In genomic region chr15:78962885-78963284, GRCm38 (mm10) we compare ENCODE assay signal across 8 mouse cellular contexts. TPM values are rescaled to one million over a fixed set of nuclear protein-coding genes. Genes with fewer than 3 reads are reported as not detected.
DNase-seq lines count a peak whose midpoint lies in the region; ATAC-seq lines count a peak whose summit lies in the region.

No protein-coding gene starts in this region.

- peak overlapping the region; percentile 57; the same call in 1 of the 2 replicates for H3K27ac ChIP-seq in embryonic facial prominence, embryonic 10.5 days (replicated peaks)
- 0 out of 2 replicates have a peak overlapping the region, but pooled peaks have one; percentile 2 for H3K27ac ChIP-seq in heart, embryonic 10.5 days
- no peak overlapping the region for H3K27ac ChIP-seq in kidney, embryonic 14.5 days (ENCODE audit: low read depth, low read length)

- no peaks in the 10 kb centered on the region for H3K27me3 ChIP-seq in embryonic facial prominence, embryonic 10.5 days (replicated peaks; ENCODE audit: low read depth, poor library complexity, severe bottlenecking)
- peaks cover 10% of the 10 kb centered on the region for H3K27me3 ChIP-seq in heart, embryonic 10.5 days (ENCODE audit: insufficient read depth, poor library complexity, severe bottlenecking)
- H3K27me3 ChIP-seq in kidney, embryonic 14.5 days (ENCODE audit: control insufficient read depth, insufficient read depth, low read length) = no peaks in the 10 kb centered on the region

- ATAC-seq in kidney, embryonic 14.5 days (ENCODE audit: low FRiP score, low TSS enrichment) = peak; percentile 61

- H3K9ac ChIP-seq in kidney, embryonic 14.5 days (ENCODE audit: low read depth, low read length) = no peak overlapping the region

- WGBS in embryonic facial prominence, embryonic 10.5 days = 37% methylated on average over 2 of the region's 2 CpGs
- WGBS in heart, embryonic 10.5 days = 31% methylated on average over 2 of the region's 2 CpGs
- 33% methylated on average over 2 of the region's 2 CpGs for WGBS in kidney, embryonic 14.5 days

- peaks cover 9% of the 10 kb centered on the region for H3K4me1 ChIP-seq in embryonic facial prominence, embryonic 10.5 days
- peaks cover 5% of the 10 kb centered on the region; the same call in 1 of the 2 replicates for H3K4me1 ChIP-seq in heart, embryonic 10.5 days
- no peaks in the 10 kb centered on the region for H3K4me1 ChIP-seq in kidney, embryonic 14.5 days (ENCODE audit: control insufficient read depth, insufficient read depth, low read length)

- H3K9me3 ChIP-seq in embryonic facial prominence, embryonic 10.5 days = no peaks in the 10 kb centered on the region
- no peaks in the 10 kb centered on the region for H3K9me3 ChIP-seq in heart, embryonic 10.5 days
- no peaks in the 10 kb centered on the region for H3K9me3 ChIP-seq in kidney, embryonic 14.5 days (ENCODE audit: control insufficient read depth, low read length)

- peak; percentile 68 to 69 for DNase-seq in layer of hippocampus, postnatal 10 days (ENCODE audit: low spot score in 2 of 2)
- DNase-seq in layer of hippocampus, adult 18-20 months (ENCODE audit: low spot score in 2 of 2) = no peak
- peak; percentile 81 for DNase-seq in adrenal gland, postnatal 10 days
- DNase-seq in embryonic facial prominence, embryonic 10.5 days (ENCODE audit: low spot score) = peak; percentile 69
- no peak for DNase-seq in heart, embryonic 10.5 days (ENCODE audit: low spot score)
- DNase-seq in lung, postnatal 10 days = peak; percentile 91
- peak; percentile 67 for DNase-seq in right cerebral cortex, postnatal 10 days (ENCODE audit: low spot score in 2 of 2)

- peaks cover 95% of the 10 kb centered on the region for H3K36me3 ChIP-seq in embryonic facial prominence, embryonic 10.5 days (replicated peaks)
- peaks cover 23% of the 10 kb centered on the region for H3K36me3 ChIP-seq in heart, embryonic 10.5 days
- H3K36me3 ChIP-seq in kidney, embryonic 14.5 days (ENCODE audit: control insufficient read depth, insufficient read depth, low read length) = peaks cover 10% of the 10 kb centered on the region; the same call in 1 of the 2 replicates

- H3K4me2 ChIP-seq in kidney, embryonic 14.5 days (replicated peaks; ENCODE audit: low read depth, low read length) = no peak overlapping the region

- H3K4me3 ChIP-seq in embryonic facial prominence, embryonic 10.5 days = no peak overlapping the region
- no peak overlapping the region for H3K4me3 ChIP-seq in heart, embryonic 10.5 days
- H3K4me3 ChIP-seq in kidney, embryonic 14.5 days (ENCODE audit: low read length) = no peak overlapping the region

RNA-seq across cellular contexts. Expression of gene Triobp, which starts 15.4 kb away (rescaled TPM):
- 10 to 100 TPM; 26.4 to 28.9 TPM for total RNA-seq in layer of hippocampus, postnatal 10 days (2021)
- total RNA-seq in layer of hippocampus, adult 18-20 months (2021) = 1 to 10 TPM; 9.0 to 9.2 TPM
- 10 to 100 TPM; 87.8 to 88.2 TPM for total RNA-seq in adrenal gland, postnatal 10 days (2021)
- polyA plus RNA-seq in embryonic facial prominence, embryonic 10.5 days (2016; fragmentation: Nextera tagmentation; extraction: Ambion mirVana) = 46.7 and 49.4 TPM in 2 replicates
- polyA plus RNA-seq in heart, embryonic 10.5 days (2016; fragmentation: Nextera tagmentation; extraction: Ambion mirVana) = 63.6 and 68.2 TPM in 2 replicates
- 50.6 and 54.9 TPM in 2 replicates for polyA plus RNA-seq in kidney, embryonic 14.5 days (2014; fragmentation: Nextera tagmentation; extraction: Ambion mirVana)

RNA-seq across cellular contexts. Expression of gene Nol12, which starts 28.2 kb away (rescaled TPM):
- 10 to 100 TPM; 43.0 to 43.2 TPM for total RNA-seq in layer of hippocampus, postnatal 10 days (2021)
- total RNA-seq in layer of hippocampus, adult 18-20 months (2021) = 10 to 100 TPM; 36.2 to 37.5 TPM
- 10 to 100 TPM; 34.4 to 35.2 TPM for total RNA-seq in adrenal gland, postnatal 10 days (2021)
- 69.2 and 71.5 TPM in 2 replicates for polyA plus RNA-seq in embryonic facial prominence, embryonic 10.5 days (2016; fragmentation: Nextera tagmentation; extraction: Ambion mirVana)
- 45.8 and 70.0 TPM in 2 replicates for polyA plus RNA-seq in heart, embryonic 10.5 days (2016; fragmentation: Nextera tagmentation; extraction: Ambion mirVana)
- polyA plus RNA-seq in kidney, embryonic 14.5 days (2014; fragmentation: Nextera tagmentation; extraction: Ambion mirVana) = 55.8 and 64.6 TPM in 2 replicates

RNA-seq across cellular contexts. Expression of gene Lgals1, which starts 36.4 kb away (rescaled TPM):
- total RNA-seq in layer of hippocampus, postnatal 10 days (2021) = 10 to 100 TPM; 31.2 to 37.7 TPM
- 10 to 100 TPM; 23.8 to 27.0 TPM for total RNA-seq in layer of hippocampus, adult 18-20 months (2021)
- 100 to 1,000 TPM; 601 to 606 TPM for total RNA-seq in adrenal gland, postnatal 10 days (2021)
- polyA plus RNA-seq in embryonic facial prominence, embryonic 10.5 days (2016; fragmentation: Nextera tagmentation; extraction: Ambion mirVana) = 241 and 316 TPM in 2 replicates
- 427 and 466 TPM in 2 replicates for polyA plus RNA-seq in heart, embryonic 10.5 days (2016; fragmentation: Nextera tagmentation; extraction: Ambion mirVana)
- 584 and 814 TPM in 2 replicates for polyA plus RNA-seq in kidney, embryonic 14.5 days (2014; fragmentation: Nextera tagmentation; extraction: Ambion mirVana)

RNA-seq across cellular contexts. Expression of gene Pdxp, which starts 49.2 kb away (rescaled TPM):
- total RNA-seq in layer of hippocampus, postnatal 10 days (2021) = 100 to 1,000 TPM; 135 to 139 TPM
- total RNA-seq in layer of hippocampus, adult 18-20 months (2021) = 100 to 1,000 TPM; 170 to 178 TPM
- 1 to 10 TPM; 5.2 to 6.1 TPM for total RNA-seq in adrenal gland, postnatal 10 days (2021)
- 32.6 and 36.5 TPM in 2 replicates for polyA plus RNA-seq in embryonic facial prominence, embryonic 10.5 days (2016; fragmentation: Nextera tagmentation; extraction: Ambion mirVana)
- 26.5 and 35.7 TPM in 2 replicates for polyA plus RNA-seq in heart, embryonic 10.5 days (2016; fragmentation: Nextera tagmentation; extraction: Ambion mirVana)
- 20.5 and 25.8 TPM in 2 replicates for polyA plus RNA-seq in kidney, embryonic 14.5 days (2014; fragmentation: Nextera tagmentation; extraction: Ambion mirVana)

Comparison
In these comparisons a context has a peak if more than half of its experiments do, and no peak if none do; other contexts are left out.
1. DNase-seq: peak in layer of hippocampus, postnatal 10 days (2 of 2), adrenal gland, postnatal 10 days (single experiment), embryonic facial prominence, embryonic 10.5 days (single experiment), lung, postnatal 10 days (single experiment) and right cerebral cortex, postnatal 10 days (2 of 2); none in layer of hippocampus, adult 18-20 months (0 of 2) and heart, embryonic 10.5 days (single experiment).
2. RNA of gene Lgals1, which starts 36.4 kb away (total RNA-seq): 601 to 606 TPM in adrenal gland, postnatal 10 days; 31.2 to 37.7 TPM in layer of hippocampus, postnatal 10 days and 23.8 to 27.0 TPM in layer of hippocampus, adult 18-20 months; every median in the first group is over 10 times any median in the second.